Mouse (Mus musculus) kidney, embryonic 14.5 days (tissue): ENCODE measurements around the gene Macf1. TPM values are rescaled to one million over a fixed set of nuclear protein-coding genes. Genes with fewer than 3 reads are reported as not detected.

Experiments
- ATAC-seq: fragments of 200-750 bp; cut with Nextera tagmentation; 2 replicates; pipeline ENCODE4 v1.8.0; 2017; ENCODE audit warnings: moderate number of reproducible peaks, mild to moderate bottlenecking, moderate TSS enrichment, moderate library complexity; ENCODE audit not compliant: low FRiP score, low TSS enrichment
- H3K27ac ChIP-seq: fragments of 300-500 bp; sonication (generic); 2 replicates; pipeline ENCODE4 v1.5.1; 2014; ENCODE audit warnings: low read depth, mild to moderate bottlenecking, low read length, moderate library complexity, mixed read lengths
- H3K27me3 ChIP-seq: fragments of 300-500 bp; sonication (generic); 2 replicates; pipeline ENCODE4 v1.6.1; 2014; ENCODE audit warnings: mild to moderate bottlenecking, low read length; ENCODE audit not compliant: control insufficient read depth, insufficient read depth
- H3K36me3 ChIP-seq: fragments of 300-500 bp; sonication (generic); 2 replicates; pipeline ENCODE4 v1.6.1; 2014; ENCODE audit warnings: low read length, mixed read lengths; ENCODE audit not compliant: control insufficient read depth, insufficient read depth
- H3K4me1 ChIP-seq: fragments of 300-500 bp; sonication (generic); 2 replicates; pipeline ENCODE4 v1.6.1; 2014; ENCODE audit warnings: low read length, mixed read lengths; ENCODE audit not compliant: control insufficient read depth, insufficient read depth
- H3K4me2 ChIP-seq: fragments of 300-500 bp; sonication (generic); replicated peaks from 2 replicates; pipeline ENCODE4 v1.6.1; 2014; ENCODE audit warnings: low read depth, mild to moderate bottlenecking, low read length
- H3K4me3 ChIP-seq: fragments of 300-500 bp; sonication (generic); 2 replicates; pipeline ENCODE4 v1.5.1; 2014; ENCODE audit warnings: mild to moderate bottlenecking, low read length
- H3K9ac ChIP-seq: fragments of 300-500 bp; sonication (generic); 2 replicates; pipeline ENCODE4 v1.6.1; 2014; ENCODE audit warnings: low read depth, mild to moderate bottlenecking, low read length, moderate library complexity
- H3K9me3 ChIP-seq: fragments of 300-500 bp; sonication (generic); 2 replicates; pipeline ENCODE4 v1.6.1; 2016; ENCODE audit warnings: low read length; ENCODE audit not compliant: control insufficient read depth
- WGBS: fragments of 180-500 bp; shearing (Covaris S2); extraction: QIAGEN DNeasy Blood & Tissue Kit; methylation state at CpG from one replicate; pipeline ENCODE4 v1.1.7; 2014; 5-methylcytosine and 5-hydroxymethylcytosine counted together
- polyA plus RNA-seq: library from polyadenylated mRNA; unstranded; fragments of >200 nt; fragmentation: Nextera tagmentation; extraction: Ambion mirVana; gene quantifications from 2 replicates; pipeline ENCODE4 v1.2.1, GENCODE M21; 2014

Gene Macf1
- polyA plus RNA-seq, 1 experiment from 2014 or later: 89.2 TPM

DNA sequence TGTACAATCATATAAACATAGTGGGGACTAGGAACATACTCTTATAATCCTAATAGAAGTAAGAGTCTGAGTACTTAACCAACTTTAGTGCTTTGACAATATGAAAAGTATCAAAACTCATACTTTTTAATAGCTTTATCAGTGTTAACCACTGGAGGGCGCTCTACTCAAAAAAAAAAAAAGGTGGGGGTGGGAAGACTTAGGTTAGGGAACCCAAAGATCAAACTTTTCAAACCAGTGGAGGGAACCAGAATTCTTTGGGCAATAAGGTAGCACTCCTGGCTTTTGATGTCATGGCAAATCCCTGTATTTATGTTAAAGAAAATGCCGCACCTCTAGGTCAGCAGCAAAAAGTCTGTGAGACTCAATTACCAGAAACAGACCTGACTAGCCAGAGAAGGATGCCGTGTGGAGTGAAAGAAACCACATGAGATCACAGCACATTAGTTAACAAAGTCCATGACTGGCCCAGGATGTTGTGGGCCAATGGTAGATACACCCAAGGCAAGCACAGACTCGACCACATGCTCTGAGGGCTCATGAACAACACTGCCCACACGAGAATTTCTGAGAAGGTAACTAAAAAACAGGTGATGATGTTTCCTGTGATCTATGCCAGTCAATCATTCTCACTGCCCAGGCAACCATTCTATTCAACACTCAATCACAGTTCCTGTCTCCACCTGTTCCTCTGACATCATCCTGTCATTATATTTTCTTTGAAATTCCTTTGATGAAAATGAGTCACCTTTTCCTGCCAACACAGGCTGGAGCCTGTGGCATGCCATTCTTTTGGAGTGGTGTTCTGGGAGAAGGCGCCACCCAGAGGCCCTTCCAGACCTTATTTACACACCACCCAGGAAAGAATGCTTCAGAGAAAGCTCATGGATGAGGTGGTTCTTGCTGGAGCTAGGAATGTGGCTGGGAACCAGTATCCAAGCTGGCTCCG, 95.5 kb downstream of the Macf1 start:
- peaks cover 4% of the 10 kb centered on the region; the same call in 1 of the 2 replicates for H3K4me1 ChIP-seq
- H3K36me3 ChIP-seq: no peaks in the 10 kb centered on the region
- H3K27me3 ChIP-seq: no peaks in the 10 kb centered on the region
- H3K4me3 ChIP-seq: no peak overlapping the region
- 35% methylated on average over 7 of the region's 7 CpGs for WGBS
- no peak overlapping the region for H3K4me2 ChIP-seq
- peak overlapping the region; percentile 52; the same call in 1 of the 2 replicates for H3K27ac ChIP-seq
- peak; percentile 42 for ATAC-seq
- no peaks in the 10 kb centered on the region for H3K9me3 ChIP-seq
- H3K9ac ChIP-seq: no peak overlapping the region

DNA sequence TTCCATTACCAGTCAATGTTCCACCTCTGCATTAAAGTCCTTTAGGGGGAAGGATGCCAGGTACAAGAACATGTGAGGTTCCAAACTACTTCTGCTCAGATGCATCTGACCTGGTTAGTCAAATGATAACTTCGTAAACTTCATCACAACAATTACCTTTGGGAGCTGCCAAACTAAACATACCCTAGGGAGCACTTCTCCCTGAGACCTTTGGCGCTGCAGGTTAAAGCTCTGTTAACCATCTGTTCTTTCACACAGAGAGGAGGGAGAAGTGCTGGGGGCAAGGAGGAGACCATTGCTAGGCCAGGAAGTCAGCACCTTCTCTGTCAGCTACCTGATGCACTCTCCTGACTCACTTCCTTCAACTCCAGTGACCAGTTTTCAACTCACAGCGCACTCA, 96.5 kb downstream of the Macf1 start:
- WGBS: 86% methylated on average over 3 of the region's 3 CpGs
- no peak overlapping the region for H3K4me2 ChIP-seq

DNA sequence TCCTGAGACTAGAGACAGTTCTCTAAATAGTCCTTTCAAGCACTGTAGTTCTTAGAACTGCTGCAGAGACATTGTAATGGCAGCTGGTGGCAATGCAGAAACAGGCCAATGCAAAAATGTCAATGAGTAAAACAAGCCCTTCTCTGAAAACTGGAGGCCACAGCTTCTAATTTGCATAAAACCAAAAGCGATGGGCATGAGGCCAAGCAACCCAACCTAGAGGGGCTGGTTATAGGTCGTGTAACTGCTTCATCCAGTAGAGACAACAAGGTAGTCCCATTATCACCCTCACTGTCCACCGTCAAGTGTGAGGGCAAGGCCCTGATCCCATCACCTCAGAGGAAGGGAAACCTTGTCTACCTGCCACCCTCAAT, 99.5 kb downstream of the Macf1 start:
- no peaks in the 10 kb centered on the region for H3K36me3 ChIP-seq
- no peak overlapping the region for H3K27ac ChIP-seq
- H3K9ac ChIP-seq: no peak overlapping the region
- no peaks in the 10 kb centered on the region for H3K9me3 ChIP-seq
- no peak for ATAC-seq
- H3K4me1 ChIP-seq: no peaks in the 10 kb centered on the region
- WGBS: 66% methylated on average over 3 of the region's 3 CpGs
- H3K27me3 ChIP-seq: no peaks in the 10 kb centered on the region
- no peak overlapping the region for H3K4me2 ChIP-seq
- H3K4me3 ChIP-seq: no peak overlapping the region

More for the DNA sequence above, 96.5 kb downstream of the Macf1 start:
- Histone ChIP-seq H3K4me1 (no peaks in the 10 kb centered on the region), H3K9ac (no peak overlapping the region), H3K27me3 (no peaks in the 10 kb centered on the region), H3K9me3 (no peaks in the 10 kb centered on the region), H3K27ac (no peak overlapping the region), H3K4me3 (no peak overlapping the region), H3K36me3 (no peaks in the 10 kb centered on the region)
- ATAC-seq: no peak

DNA sequence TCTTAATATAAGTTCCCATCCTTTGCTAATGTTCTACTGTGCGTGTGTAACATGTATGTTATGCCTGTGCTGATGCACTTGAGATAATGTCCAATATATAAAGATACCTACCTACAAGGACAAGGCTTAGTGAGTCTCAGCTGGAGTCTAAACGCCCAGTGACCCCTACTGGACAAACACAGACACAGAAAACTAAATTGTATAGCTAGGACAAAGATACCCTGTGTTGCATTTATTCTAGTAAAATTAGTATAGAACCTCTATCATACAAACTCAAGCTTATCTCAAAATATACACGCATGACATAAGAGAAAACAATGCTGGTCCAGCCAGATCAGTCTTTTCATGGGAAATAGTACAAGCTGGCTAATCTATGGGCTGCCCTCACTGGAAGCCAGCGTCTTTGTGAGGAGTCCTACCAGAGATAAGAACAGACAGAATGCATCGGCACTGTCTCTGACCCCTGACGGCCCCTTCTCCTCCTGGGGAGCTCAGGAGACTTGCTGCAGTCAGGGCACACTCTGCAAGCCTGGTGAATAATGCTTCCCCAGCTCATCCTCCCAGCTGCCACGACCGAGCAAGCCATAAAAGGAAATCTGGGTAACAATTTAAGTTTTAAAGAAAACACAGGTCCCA, 100.0 kb downstream of the Macf1 start:
- Histone ChIP-seq H3K27ac (no peak overlapping the region), H3K9me3 (no peaks in the 10 kb centered on the region)
- ATAC-seq: no peak

DNA sequence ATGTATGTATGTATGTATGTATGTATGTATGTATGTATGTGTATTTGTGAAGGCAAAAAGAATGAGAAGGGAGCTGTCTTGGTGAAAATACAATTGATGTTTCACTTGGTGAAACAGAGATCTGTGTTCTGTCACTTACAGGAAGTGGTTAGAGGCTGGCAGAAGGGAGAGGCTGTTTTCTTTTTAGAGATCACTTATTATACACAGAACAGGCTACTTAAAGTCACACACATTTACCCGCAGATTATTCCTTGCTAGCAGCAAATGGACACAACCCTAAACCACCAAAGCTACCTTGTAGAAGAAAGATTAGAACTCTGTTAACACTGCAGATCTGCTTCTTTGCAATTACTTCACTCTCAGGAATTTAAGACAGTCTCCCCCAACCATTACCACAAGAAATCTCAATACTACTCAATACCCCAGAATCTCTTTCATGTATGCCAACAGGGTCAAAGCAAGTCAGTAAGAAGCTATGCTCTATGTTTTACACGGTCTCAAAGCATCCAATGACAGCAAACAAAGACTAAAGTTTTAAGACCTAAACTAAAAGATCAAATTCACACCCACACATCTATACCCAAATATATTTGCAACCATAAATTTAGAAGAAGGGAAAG, 106.6 kb downstream of the Macf1 start:
- Histone ChIP-seq H3K9me3 (no peaks in the 10 kb centered on the region), H3K4me3 (no peak overlapping the region), H3K36me3 (no peaks in the 10 kb centered on the region), H3K4me1 (peaks cover 10% of the 10 kb centered on the region; the same call in 1 of the 2 replicates), H3K4me2 (no peak overlapping the region), H3K27me3 (no peaks in the 10 kb centered on the region), H3K27ac (no peak overlapping the region), H3K9ac (no peak overlapping the region)
- ATAC-seq: no peak
- WGBS: 48% methylated on average over 2 of the region's 2 CpGs

More for the DNA sequence above, 100.0 kb downstream of the Macf1 start:
- Histone ChIP-seq H3K9ac (no peak overlapping the region), H3K4me2 (no peak overlapping the region), H3K4me3 (no peak overlapping the region), H3K27me3 (no peaks in the 10 kb centered on the region), H3K36me3 (no peaks in the 10 kb centered on the region), H3K4me1 (no peaks in the 10 kb centered on the region)
- 45% methylated on average over 8 of the region's 8 CpGs for WGBS

GRCm38 (mm10) chr4:123572434-123573336, 111.5 kb downstream of the Macf1 start:
- no peaks in the 10 kb centered on the region for H3K27me3 ChIP-seq
- peaks cover 16% of the 10 kb centered on the region; the same call in 1 of the 2 replicates for H3K4me1 ChIP-seq
- peak overlapping the region; percentile 46; the same call in 1 of the 2 replicates for H3K9ac ChIP-seq
- peak; percentile 63; the same call in 1 of the 2 replicates for ATAC-seq
- H3K27ac ChIP-seq: peak overlapping the region; percentile 85
- 12% methylated on average over 11 of the region's 11 CpGs for WGBS
- no peaks in the 10 kb centered on the region for H3K9me3 ChIP-seq
- peak overlapping the region; percentile 29 for H3K4me2 ChIP-seq
- H3K36me3 ChIP-seq: no peaks in the 10 kb centered on the region
- H3K4me3 ChIP-seq: peak overlapping the region; percentile 26

- Histone ChIP-seq H3K27ac (peak overlapping the region; percentile 11; the same call in 1 of the 2 replicates), H3K9me3 (no peaks in the 10 kb centered on the region), H3K4me1 (peaks cover 16% of the 10 kb centered on the region; the same call in 1 of the 2 replicates), H3K36me3 (no peaks in the 10 kb centered on the region), H3K4me3 (no peak overlapping the region), H3K27me3 (no peaks in the 10 kb centered on the region), H3K9ac (no peak overlapping the region), H3K4me2 (peak overlapping the region; percentile 22)
- peak; percentile 63; the same call in 1 of the 2 replicates for ATAC-seq
- WGBS: 7% methylated on average over 7 of the region's 7 CpGs
Measured at GRCm38 (mm10) chr4:123571869-123572268, 112.3 kb downstream of the Macf1 start.

DNA sequence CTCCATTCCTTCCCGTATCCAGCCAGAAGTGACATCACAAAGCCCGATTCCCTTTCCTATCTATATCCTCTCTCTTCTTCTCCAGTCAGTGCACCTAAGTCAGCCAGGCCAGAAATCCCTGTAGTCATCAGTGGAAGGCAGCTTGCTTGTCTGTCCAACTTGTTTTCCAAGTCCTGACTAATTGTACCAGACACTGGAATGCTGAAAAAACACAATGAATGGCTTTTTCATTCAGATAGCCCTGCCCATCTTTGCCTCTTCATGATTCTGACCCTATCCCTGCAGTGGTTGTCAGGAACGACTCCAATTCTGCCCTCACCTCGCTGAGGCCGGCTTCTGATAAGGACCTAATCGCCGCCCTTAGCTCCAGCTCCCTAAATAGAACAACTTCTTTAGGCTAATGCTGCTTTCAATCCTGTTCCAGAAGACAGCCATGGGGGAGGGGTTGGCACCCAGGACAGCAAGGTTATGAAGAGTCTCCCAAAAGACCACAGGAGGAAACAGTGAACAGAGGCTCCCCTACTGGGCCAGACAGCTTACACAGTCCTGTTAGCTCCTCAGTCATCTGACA, 118.8 kb downstream of the Macf1 start:
- ATAC-seq: no peak

More for the DNA sequence above, 118.8 kb downstream of the Macf1 start:
- Histone ChIP-seq H3K9me3 (no peaks in the 10 kb centered on the region), H3K27ac (no peak overlapping the region), H3K27me3 (no peaks in the 10 kb centered on the region), H3K4me3 (no peak overlapping the region), H3K36me3 (no peaks in the 10 kb centered on the region), H3K9ac (no peak overlapping the region), H3K4me2 (no peak overlapping the region), H3K4me1 (peaks cover 8% of the 10 kb centered on the region; the same call in 1 of the 2 replicates)
- WGBS: 60% methylated on average over 7 of the region's 7 CpGs
